Mouse (Mus musculus) left cerebral cortex, adult 9 months (tissue): ENCODE results near the gene Nol6.
"Not testable (repeated sequence)": the region's sequence is repeated elsewhere in the genome, so short reads cannot be mapped to it uniquely, and the experiment has no call there.

Source experiments
- DNase-seq, 2 experiments: peaks; one replicate each; pipeline ENCODE4 v3.0.0; 2022; ENCODE audit warnings: low spot score in 2 of 2

Gene Nol6

DNA sequence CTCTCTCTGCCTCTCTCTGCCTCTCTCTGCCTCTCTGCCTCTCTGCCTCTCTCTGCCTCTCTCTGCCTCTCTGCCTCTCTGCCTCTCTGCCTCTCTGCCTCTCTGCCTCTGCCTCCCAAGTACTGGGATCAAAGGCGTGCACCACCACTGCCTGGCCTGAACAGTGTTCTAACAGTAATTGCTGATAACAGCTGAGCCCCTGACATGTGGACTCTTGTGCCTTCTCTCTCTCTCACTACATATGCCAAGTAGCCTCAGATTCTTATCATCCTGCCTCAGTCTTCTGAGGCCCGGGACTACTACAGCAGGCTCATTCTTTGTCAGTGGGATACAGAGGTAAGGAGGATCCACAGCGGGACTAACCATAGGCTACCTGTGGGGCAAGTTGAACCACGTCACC, 41.5 kb downstream of the Nol6 start:
- DNase-seq = not testable (repeated sequence)

DNA sequence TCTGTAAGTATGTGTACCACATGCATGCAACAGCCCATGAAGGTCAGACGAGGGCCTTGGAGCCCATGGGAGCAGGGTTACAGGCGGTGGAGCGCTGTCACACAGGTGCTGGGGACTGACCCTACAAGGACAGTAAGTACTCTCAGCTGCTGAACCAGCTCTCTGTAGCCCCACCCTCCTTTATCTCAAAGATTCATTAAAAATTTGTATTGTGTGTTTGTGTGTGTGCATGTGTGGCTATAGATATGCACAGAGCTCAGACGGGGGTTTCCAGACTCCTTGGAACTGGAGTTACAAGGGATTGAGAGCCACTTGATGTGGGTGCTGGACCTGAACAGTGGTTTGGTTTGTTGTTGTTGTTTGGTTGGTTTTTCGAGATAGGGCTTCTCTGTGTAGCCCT, 42.5 kb downstream of the Nol6 start:
- no peak for DNase-seq

DNA sequence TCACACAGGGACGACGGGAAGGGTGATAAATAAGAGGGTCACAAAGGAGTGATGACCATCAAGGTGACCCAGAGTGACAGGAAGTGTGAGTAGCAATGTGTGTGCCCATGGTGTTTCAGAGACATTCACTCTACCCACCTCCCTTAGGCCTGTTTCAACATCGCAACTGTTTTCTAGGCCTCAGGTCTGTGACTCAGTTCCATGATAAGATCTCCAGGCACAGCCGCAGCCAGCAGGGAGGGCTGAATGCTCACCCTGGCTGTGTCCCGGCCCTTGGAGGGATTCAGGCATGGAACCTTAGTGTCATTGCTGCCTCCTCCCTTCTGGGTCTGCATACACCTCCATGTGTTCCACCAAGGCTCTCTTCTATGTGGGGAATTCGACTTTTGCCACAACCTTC, 45.5 kb downstream of the Nol6 start:
- no peak for DNase-seq

DNA sequence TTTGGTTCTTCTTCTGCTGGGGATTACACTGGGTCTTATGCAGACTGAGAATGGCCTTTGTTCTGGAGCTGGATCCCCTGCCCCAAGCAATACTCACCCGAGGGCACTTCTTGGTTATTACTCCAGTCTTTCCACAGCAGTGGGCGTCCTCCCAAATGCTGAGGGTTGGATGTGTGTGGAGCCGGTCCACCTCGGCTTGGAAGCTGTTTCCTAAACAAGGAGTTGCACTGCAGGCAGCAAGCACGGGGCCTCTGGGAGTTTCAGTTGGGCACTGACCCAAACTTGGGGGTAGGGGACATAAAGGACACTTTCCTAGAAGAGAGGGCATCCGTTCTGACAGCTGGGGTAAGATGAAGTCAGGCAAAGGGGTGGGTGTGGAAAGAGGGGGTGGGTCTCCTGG, 49.8 kb downstream of the Nol6 start:
- DNase-seq = no peak

DNA sequence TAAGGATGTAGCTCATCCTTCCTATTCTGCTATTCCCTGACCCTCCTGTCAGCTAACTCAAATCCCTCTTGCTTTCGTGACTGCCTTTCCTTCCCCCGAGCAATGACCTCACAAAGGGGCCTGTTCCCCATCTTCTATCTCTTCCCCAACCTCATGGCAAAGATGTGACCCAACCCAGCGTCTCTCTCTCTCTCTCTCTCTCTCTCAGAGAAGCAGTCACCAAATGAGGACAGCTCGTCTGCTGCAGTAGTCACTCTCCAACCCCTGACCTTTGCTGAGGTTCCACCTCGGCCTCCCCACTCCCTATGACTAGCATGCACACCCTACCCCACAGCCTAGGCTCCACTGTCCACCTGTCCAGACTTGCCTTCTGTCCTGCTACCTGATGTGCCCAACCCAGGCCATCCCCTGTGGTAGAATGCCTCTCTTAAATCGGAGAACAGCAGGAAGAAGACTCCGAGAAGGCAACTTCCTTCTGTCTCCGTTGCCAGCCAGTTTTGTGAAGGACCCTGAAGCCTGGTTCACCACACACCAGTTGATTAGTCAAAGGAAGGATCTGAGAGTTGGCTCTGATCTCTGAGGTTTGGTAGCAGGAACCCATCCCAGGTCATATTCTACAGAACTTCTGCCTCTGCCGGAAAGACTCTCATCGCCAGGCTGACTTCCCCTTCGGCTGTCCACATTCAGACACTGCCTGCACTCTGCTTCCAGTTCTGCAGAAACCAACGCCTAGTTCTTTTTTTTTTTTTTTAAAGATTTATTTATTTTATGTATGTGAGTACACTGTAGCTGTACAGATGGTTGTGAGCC, 51.0 kb downstream of the Nol6 start:
- no peak for DNase-seq

DNA sequence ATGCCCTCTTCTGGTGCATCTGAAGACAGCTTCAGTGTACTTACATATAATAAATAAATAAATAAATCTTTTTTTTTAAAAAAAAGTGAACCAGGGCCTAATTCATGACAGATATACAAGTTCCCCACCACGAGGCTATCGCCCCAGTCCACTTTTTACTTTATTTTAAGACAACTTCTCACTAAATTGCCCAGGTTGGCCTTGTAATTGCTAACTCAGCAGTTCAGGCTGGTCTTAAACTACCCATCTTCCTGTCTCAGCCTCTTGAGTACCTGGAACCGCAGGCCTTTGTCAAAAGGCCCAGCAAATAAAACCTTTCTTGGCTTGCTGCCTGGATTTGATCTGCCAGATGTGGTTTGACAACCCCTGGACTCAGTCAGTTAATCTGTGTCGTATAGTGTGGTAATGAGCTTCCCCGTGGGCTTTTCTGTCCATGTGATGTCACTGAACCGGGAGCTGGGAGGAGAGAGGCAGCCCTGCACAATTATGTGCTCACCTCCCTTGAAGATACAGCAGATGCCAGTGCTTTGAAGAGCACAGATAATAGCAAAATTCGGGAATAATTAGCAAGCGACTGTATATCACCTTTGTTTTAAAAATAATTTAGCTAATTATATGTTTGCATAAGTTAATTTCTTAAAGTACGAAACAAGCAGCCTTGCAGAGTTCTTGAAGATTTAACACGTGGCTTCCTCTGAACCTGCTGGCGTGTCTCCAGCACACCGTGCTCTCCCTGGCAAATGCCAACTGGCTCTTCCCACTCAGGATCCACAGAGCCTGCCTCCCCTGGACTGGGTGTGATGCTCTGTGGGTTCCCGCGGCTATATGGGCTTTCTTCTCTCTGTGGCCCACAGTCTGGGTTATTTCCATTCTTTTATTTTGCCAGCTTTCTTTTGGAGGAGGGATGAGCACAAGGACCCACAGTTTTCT, 52.5 kb downstream of the Nol6 start:
- no peak for DNase-seq

DNA sequence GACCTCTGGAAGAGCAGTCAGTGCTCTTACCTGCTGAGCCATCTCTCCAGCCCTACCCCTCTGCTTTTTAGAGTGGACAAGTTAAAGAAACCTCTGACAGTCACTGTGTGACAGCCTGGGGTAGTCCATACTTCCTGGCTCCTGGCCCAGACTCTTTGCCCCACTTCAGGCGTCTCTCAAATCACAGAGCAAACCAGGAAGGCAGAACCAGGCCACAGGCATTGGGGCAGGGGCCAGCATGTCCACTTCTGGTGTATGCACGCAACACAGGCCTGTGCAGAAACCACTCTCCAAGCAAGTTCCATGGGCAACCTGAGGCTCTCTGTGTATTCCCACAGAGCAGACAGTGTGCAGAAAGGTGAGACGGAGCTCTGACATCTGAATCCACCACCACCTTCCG, 59.1 kb downstream of the Nol6 start:
- no peak for DNase-seq
